Mouse (Mus musculus): ENCODE measurements at regions not wholly inside any gene's neighbourhood (a gene's known extent, or its start where the extent isn't known, plus 50 kb on each side); places are given as distances from the start of the nearest gene placed in this dataset.

GRCm38 (mm10) chr3:41351091-41351685 lies 204.3 kb upstream of the Jade1 start:
- H3K4me1 ChIP-seq (replicated peaks): no peaks in the 10 kb centered on the region
- 69% methylated on average over 8 of the region's 8 CpGs for WGBS (ENCODE audit: insufficient replicate concordance)

GRCm38 (mm10) chr3:41350331-41350730 lies 205.2 kb upstream of the Jade1 start:
- ATAC-seq (ENCODE audit: low read depth): no peak
- H3K27me3 ChIP-seq: no peaks in the 10 kb centered on the region
- H3K36me3 ChIP-seq: no peaks in the 10 kb centered on the region
- H3K4me1 ChIP-seq (replicated peaks): no peaks in the 10 kb centered on the region
- 59% methylated on average over 3 of the region's 3 CpGs for WGBS (ENCODE audit: insufficient replicate concordance)
- no peak overlapping the region for H3K4me3 ChIP-seq (replicated peaks)
- H3K4me2 ChIP-seq: no peak overlapping the region
- no peak for DNase-seq
- no peaks in the 10 kb centered on the region for H3K9me3 ChIP-seq (replicated peaks)
- H3K9ac ChIP-seq: no peak overlapping the region
- H3K27ac ChIP-seq: no peak overlapping the region

More at GRCm38 (mm10) chr3:41351091-41351685, 204.3 kb upstream of the Jade1 start:
- DNase-seq (no peak), ATAC-seq (ENCODE audit: low read depth) (no peak)
- H3K27me3 ChIP-seq: no peaks in the 10 kb centered on the region
- no peak overlapping the region for H3K4me2 ChIP-seq
- H3K36me3 ChIP-seq: no peaks in the 10 kb centered on the region
- H3K9ac ChIP-seq: no peak overlapping the region
- no peaks in the 10 kb centered on the region for H3K9me3 ChIP-seq (replicated peaks)
- H3K4me3 ChIP-seq (replicated peaks): no peak overlapping the region
- no peak overlapping the region for H3K27ac ChIP-seq

DNA sequence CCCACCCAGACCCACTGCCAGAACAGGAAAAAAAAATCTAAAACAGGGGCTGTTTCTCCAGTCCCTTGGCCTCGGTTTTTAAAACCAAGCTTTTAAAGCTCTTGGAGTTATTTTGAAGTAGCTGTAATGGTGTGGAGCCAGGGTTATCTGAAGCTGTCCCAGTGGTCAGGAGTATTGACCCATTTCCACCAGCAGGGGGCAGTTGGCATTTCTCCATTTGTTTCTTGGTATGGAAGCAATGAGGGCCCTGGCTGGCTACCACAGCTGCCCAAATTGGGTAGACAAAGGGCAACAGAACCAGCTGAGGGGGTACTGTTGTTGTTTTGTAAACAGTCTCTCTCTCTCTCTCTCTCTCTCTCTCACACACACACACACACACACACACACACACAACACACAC lies 206.7 kb upstream of the Jade1 start:
- Histone ChIP-seq H3K36me3 (no peaks in the 10 kb centered on the region), H3K27ac (no peak overlapping the region), H3K4me2 (no peak overlapping the region), H3K27me3 (no peaks in the 10 kb centered on the region), H3K4me3 (replicated peaks) (no peak overlapping the region), H3K9me3 (replicated peaks) (no peaks in the 10 kb centered on the region), H3K9ac (no peak overlapping the region), H3K4me1 (replicated peaks) (no peaks in the 10 kb centered on the region)
- ATAC-seq (ENCODE audit: low read depth) (no peak), DNase-seq (no peak)
- WGBS (ENCODE audit: insufficient replicate concordance): 48% methylated on average over 1 of the region's 1 CpGs

- Histone ChIP-seq H3K36me3 (no peaks in the 10 kb centered on the region), H3K27me3 (no peaks in the 10 kb centered on the region), H3K9me3 (replicated peaks) (no peaks in the 10 kb centered on the region), H3K4me1 (replicated peaks) (no peaks in the 10 kb centered on the region), H3K4me2 (no peak overlapping the region), H3K9ac (no peak overlapping the region), H3K27ac (no peak overlapping the region), H3K4me3 (replicated peaks) (no peak overlapping the region)
- ATAC-seq (ENCODE audit: low read depth) (no peak), DNase-seq (no peak)
- 64% methylated on average over 5 of the region's 5 CpGs for WGBS (ENCODE audit: insufficient replicate concordance)
These were observed 208.7 kb upstream of the Jade1 start for GRCm38 (mm10) chr3:41346863-41347262.

DNA sequence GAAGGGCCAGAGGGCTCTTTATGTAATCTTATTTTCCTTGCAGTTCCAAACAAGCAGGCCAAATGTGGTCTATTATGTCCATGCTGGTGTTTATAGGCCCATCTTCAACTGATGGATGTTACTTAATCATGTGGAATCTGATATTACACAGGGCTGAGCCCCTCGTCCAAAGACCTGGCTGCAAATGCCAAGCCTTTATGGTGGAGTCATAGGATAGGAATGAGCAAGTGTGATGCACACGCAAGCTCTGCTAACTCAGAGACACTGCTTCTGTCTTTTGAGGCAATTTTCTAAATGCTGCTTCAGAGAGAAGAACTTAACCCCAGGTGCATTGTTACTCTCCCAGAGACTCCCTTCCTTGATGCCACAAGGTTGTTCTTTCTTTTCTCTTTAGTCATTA lies 212.1 kb upstream of the Jade1 start:
- ATAC-seq (ENCODE audit: low read depth) (no peak), DNase-seq (no peak)
- Histone ChIP-seq H3K9ac (no peak overlapping the region), H3K4me2 (no peak overlapping the region), H3K4me1 (replicated peaks) (no peaks in the 10 kb centered on the region), H3K9me3 (replicated peaks) (no peaks in the 10 kb centered on the region), H3K36me3 (no peaks in the 10 kb centered on the region), H3K4me3 (replicated peaks) (no peak overlapping the region), H3K27ac (no peak overlapping the region), H3K27me3 (no peaks in the 10 kb centered on the region)
- WGBS (ENCODE audit: insufficient replicate concordance): 60% methylated on average over 2 of the region's 2 CpGs

GRCm38 (mm10) chr3:41332481-41332880 lies 223.1 kb upstream of the Jade1 start:
- H3K36me3 ChIP-seq: no peaks in the 10 kb centered on the region
- ATAC-seq (ENCODE audit: low read depth): no peak
- H3K4me2 ChIP-seq: no peak overlapping the region
- no peaks in the 10 kb centered on the region for H3K4me1 ChIP-seq (replicated peaks)
- WGBS (ENCODE audit: insufficient replicate concordance): 50% methylated on average over 7 of the region's 7 CpGs
- H3K27me3 ChIP-seq: no peaks in the 10 kb centered on the region
- H3K9ac ChIP-seq: no peak overlapping the region
- H3K9me3 ChIP-seq (replicated peaks): no peaks in the 10 kb centered on the region
- no peak overlapping the region for H3K27ac ChIP-seq
- no peak for DNase-seq
- H3K4me3 ChIP-seq (replicated peaks): no peak overlapping the region

DNA sequence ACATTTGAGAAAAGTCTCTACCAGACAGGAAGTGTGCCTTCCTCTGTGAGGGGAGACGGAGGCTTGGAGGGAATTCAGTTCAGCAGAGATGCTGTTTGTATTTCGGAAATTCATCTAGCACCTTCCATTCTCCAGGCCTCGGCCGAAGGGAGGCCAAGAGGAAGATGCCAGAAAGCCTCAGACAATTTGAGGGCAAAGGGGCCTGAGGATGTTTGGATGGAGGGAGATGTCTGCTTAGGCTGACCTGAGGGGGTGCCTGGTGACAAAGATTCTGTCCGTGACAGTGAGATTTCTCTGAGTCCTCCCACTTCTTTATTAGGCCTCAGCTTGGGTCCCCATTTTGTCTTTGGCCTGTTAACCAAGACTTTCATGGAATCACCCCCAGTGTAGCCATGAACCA lies 225.2 kb upstream of the Jade1 start:
- H3K36me3 ChIP-seq: no peaks in the 10 kb centered on the region
- WGBS (ENCODE audit: insufficient replicate concordance): 41% methylated on average over 5 of the region's 5 CpGs
- no peak overlapping the region for H3K4me2 ChIP-seq
- no peak overlapping the region for H3K4me3 ChIP-seq (replicated peaks)
- H3K4me1 ChIP-seq (replicated peaks): no peaks in the 10 kb centered on the region
- no peaks in the 10 kb centered on the region for H3K27me3 ChIP-seq
- ATAC-seq (ENCODE audit: low read depth): no peak
- no peak overlapping the region for H3K9ac ChIP-seq
- no peak overlapping the region for H3K27ac ChIP-seq
- H3K9me3 ChIP-seq (replicated peaks): no peaks in the 10 kb centered on the region
- DNase-seq: no peak

- Histone ChIP-seq H3K27ac (no peak overlapping the region), H3K9me3 (replicated peaks) (no peaks in the 10 kb centered on the region), H3K9ac (no peak overlapping the region), H3K4me2 (no peak overlapping the region), H3K27me3 (no peaks in the 10 kb centered on the region), H3K4me3 (replicated peaks) (no peak overlapping the region), H3K36me3 (no peaks in the 10 kb centered on the region), H3K4me1 (replicated peaks) (no peaks in the 10 kb centered on the region)
- 45% methylated on average over 1 of the region's 1 CpGs for WGBS (ENCODE audit: insufficient replicate concordance)
- ATAC-seq (ENCODE audit: low read depth) (no peak), DNase-seq (no peak)
These were observed 226.7 kb upstream of the Jade1 start for GRCm38 (mm10) chr3:41328828-41329227.

- Histone ChIP-seq H3K27ac (no peak overlapping the region), H3K36me3 (no peaks in the 10 kb centered on the region), H3K27me3 (no peaks in the 10 kb centered on the region), H3K9ac (no peak overlapping the region), H3K4me1 (replicated peaks) (no peaks in the 10 kb centered on the region), H3K4me2 (no peak overlapping the region), H3K9me3 (replicated peaks) (no peaks in the 10 kb centered on the region), H3K4me3 (replicated peaks) (no peak overlapping the region)
- DNase-seq (no peak), ATAC-seq (ENCODE audit: low read depth) (no peak)
- WGBS (ENCODE audit: insufficient replicate concordance): 42% methylated on average over 12 of the region's 12 CpGs
These were observed 229.1 kb upstream of the Jade1 start for GRCm38 (mm10) chr3:41326211-41327104.

GRCm38 (mm10) chr3:41321808-41322207 lies 233.7 kb upstream of the Jade1 start:
- 42% methylated on average over 1 of the region's 1 CpGs for WGBS (ENCODE audit: insufficient replicate concordance)
- no peak for DNase-seq

GRCm38 (mm10) chr3:41319214-41319856 lies 236.2 kb upstream of the Jade1 start:
- no peaks in the 10 kb centered on the region for H3K27me3 ChIP-seq
- no peak for ATAC-seq (ENCODE audit: low read depth)
- no peak overlapping the region for H3K4me3 ChIP-seq (replicated peaks)
- H3K9me3 ChIP-seq (replicated peaks): no peaks in the 10 kb centered on the region
- H3K4me2 ChIP-seq: no peak overlapping the region
- no peaks in the 10 kb centered on the region for H3K4me1 ChIP-seq (replicated peaks)
- H3K9ac ChIP-seq: no peak overlapping the region
- no peak overlapping the region for H3K27ac ChIP-seq
- WGBS (ENCODE audit: insufficient replicate concordance): 44% methylated on average over 5 of the region's 5 CpGs
- DNase-seq: no peak
- H3K36me3 ChIP-seq: no peaks in the 10 kb centered on the region

More at GRCm38 (mm10) chr3:41321808-41322207, 233.7 kb upstream of the Jade1 start:
- Histone ChIP-seq H3K36me3 (no peaks in the 10 kb centered on the region), H3K4me2 (no peak overlapping the region), H3K27ac (no peak overlapping the region), H3K4me1 (replicated peaks) (no peaks in the 10 kb centered on the region), H3K9ac (no peak overlapping the region), H3K4me3 (replicated peaks) (no peak overlapping the region), H3K9me3 (replicated peaks) (no peaks in the 10 kb centered on the region), H3K27me3 (no peaks in the 10 kb centered on the region)
- ATAC-seq (ENCODE audit: low read depth): no peak

Data from liver, embryonic 13.5 days (tissue).